Mouse (Mus musculus) frontal cortex, adult 2 months (tissue): ENCODE measurements around the gene Hexim2. TPM values are rescaled to one million over a fixed set of nuclear protein-coding genes. Genes with fewer than 3 reads are reported as not detected.

Experiments used
- DNase-seq, 2 experiments: peaks; one replicate each; pipeline ENCODE4 v3.0.0; 2022; ENCODE audit warnings: low spot score in 1 of 2; ENCODE audit errors: extremely low spot score in 1 of 2
- polyA plus RNA-seq: library from polyadenylated mRNA; depleted of rRNA; stranded (reverse); fragments of >200 nt; gene quantifications from 2 replicates; pipeline ENCODE4 v1.2.3, GENCODE M21; 2012

The Hexim2 gene
- polyA plus RNA-seq, 1 experiment: 14.1 TPM

DNA sequence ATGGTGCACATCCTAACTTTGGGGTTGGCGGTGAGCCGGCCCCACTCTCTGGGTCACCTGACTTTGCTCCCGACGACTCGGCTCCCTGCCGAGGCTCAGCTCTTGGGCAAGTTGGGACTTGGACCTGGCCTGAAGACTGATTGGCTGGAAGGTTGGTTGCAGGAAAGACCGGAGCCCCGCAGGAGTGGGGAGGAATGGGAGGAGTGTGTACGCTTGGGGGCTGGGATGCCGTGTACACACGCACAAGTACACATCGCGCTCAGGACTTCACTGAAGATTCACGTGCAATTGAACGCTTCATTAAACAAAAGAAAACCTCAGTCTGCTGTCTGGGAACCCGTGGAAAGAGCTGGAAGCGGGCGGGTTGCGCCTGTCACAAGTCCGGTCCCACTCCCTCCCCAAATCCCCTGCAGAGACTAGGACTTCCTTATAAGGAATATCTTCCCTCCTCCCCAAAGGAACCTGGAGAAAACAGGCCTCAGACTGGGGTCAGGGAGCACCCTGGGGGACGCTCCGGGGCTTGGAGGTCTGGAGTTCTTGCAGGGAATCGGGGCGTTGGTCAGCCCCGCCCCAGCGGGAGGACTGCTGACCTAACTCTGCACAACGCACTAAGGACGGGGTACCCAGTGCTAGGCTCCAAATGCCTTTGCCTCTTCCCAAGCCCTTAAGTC lies 20.2 kb upstream of the Hexim2 start:
- DNase-seq: no peak

DNA sequence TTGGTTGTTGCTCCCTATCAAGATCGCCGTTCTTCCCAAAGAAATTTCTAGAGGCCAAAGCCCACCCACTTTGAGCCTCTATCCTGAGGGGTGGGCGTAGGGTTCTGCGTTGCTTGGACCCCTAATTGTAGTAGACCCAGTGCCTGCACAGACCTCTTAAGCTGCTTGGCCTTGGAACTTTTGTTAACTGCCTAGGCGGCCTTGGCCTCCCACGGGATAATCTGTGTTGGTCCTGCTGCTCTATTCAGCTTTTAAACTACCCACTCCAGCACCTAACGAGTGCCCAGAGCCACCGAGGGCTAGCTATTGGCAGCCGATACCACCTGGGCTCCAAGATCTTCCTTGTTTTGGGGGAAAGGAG lies 19.7 kb upstream of the Hexim2 start:
- DNase-seq: no peak

DNA sequence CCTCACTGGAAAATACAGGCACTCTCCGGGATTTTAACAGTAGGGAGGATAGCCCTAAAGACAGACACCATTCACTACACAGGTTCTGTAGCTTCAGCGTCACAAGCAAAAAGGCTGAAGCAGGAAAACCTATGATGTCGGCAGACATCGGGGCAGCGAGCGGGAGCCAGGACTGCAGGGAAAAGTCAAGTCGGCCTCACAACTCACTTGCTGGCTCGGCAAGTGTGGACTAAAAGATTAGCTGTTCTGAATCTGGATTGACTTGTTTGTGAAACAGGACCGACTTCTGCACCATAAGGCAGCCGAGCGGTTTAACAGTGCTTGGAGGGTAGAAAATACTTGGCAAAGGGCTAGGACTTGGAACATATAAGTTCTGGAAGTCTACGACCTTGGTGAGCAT lies 19.2 kb upstream of the Hexim2 start:
- no peak for DNase-seq

DNA sequence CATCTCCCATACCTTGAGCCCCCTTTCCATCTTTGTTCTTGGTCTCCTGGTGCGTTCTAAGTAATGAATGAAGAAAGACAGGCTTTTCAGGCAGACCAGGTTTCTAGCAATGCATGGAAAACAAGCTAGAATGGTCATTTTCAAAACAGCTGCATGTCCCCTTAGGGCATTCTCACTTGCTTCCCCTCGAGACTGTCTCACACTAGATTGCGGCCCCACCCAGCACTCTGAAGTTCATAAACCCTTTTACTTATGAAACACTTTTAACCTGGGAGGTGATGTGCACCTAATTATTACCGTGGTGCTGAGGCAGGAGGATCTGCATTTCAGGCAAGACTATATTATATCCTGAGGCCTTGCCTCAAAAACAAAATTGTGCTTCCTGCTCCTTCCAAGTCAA lies 18.5 kb upstream of the Hexim2 start:
- no peak for DNase-seq

DNA sequence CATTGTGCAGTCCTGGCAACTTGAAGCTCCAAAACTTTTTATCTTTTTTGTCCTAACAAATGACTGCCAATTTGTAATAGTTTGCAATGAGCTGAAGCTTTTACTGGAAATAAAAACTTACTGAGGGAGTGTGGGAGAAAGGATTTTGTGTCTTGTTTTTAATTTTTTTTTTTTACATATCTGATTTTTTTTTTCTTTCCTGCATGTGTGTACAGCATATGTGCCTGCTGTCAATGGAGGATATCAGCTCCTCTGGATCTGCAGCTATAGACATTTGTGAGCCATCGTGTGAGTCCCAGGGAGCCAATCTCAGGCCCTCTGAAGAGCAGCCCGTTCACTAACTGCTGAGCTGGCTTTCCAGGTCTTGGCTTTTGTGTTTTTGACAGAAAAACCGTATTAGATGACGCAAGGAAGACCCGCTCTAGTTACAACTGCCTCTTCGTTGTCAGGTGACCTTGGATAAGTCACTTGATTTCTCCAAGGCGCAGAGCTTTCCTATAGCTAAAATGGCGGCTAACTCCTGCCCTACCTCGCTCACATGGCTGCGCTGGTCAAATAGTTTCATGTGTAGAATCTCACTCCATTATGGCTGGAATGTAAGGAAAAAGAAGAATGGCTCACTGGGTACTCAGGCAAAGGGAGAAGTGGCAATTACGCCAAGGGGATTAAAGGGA lies 17.8 kb upstream of the Hexim2 start:
- no peak for DNase-seq

DNA sequence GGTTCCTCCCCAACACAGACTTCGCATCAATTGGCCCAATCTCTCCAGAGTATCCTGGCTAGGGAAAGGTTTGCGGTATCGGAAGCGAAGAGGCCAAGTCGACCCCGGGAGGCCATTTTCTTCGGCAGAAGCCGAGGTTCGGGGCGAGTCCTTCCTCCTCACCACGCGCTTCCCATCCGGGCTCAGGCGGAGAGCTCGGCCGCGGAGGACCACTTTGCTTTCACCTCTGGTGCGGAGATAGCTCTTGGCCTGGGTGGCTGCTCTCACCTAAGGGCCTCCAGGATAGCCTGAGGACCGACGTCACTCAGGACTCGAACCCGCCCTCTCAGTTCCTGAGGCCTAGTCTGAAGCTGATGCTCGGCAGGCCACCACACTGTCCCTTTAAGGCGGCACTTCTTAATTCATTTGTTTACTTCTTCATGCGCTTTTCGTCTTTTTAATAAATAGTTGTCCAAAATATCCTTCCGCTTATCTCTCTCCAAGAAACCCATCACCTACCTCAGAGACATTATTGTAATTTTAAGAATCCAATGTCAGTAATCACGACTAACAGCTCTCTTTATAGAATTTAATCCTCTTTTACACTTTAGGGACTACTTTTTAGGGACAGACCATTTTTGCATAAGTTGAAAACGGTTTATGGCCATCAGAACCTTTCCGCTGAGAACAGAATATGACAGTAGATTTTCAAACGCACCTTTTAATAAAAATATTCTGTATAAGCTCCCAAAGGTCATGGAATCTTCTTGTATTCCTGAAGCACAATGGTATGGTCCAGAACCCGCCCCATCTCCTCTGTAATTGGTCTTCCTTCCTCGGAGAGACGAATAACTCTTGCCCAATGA lies 16.8 kb upstream of the Hexim2 start:
- DNase-seq: peak; percentile 78 to 85

DNA sequence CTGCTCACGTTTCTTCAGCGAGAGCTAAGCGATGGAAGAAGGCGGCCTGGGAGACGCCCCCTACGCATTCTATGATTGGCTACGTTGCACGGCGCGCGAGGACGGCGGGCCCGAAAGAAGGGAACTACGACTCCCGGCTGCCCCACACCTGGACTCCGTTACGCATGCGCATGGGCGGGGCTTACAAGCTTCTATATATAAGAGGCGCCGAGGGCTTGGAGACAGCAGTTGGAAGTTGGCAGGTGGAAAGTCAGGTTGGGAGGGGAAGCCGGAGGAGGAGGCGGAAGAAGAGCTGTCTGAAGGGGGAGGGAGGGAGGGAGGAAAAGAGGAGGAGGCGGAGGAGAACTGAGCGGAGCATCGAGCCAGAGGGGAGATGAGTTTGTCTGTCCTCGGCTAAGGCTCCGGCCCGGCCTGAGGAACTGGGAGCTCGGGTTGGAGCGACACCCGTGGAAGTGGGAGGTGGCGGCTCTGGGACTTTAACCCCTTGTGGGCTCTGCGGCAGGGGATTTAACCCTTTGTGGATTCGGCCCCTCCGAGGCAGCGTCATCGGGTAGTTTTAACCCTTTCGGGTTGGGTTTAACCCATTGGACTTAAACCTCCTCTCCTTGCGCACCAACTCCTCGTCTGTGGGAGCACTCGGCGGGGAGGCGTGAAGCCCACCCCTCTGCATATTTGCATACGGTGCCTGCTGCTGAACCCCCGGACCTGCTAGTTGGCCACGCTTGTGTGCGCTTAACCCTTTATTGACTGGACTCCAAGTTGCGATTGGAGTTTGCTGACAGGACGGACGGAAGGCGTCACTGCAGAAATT lies 16.0 kb upstream of the Hexim2 start, which contains the start of gene Hexim1:
Hexim1 (plus strand) TSS at position 224 of the 811 bp plus-strand sequence.
- DNase-seq: peak; percentile 99 to 100

DNA sequence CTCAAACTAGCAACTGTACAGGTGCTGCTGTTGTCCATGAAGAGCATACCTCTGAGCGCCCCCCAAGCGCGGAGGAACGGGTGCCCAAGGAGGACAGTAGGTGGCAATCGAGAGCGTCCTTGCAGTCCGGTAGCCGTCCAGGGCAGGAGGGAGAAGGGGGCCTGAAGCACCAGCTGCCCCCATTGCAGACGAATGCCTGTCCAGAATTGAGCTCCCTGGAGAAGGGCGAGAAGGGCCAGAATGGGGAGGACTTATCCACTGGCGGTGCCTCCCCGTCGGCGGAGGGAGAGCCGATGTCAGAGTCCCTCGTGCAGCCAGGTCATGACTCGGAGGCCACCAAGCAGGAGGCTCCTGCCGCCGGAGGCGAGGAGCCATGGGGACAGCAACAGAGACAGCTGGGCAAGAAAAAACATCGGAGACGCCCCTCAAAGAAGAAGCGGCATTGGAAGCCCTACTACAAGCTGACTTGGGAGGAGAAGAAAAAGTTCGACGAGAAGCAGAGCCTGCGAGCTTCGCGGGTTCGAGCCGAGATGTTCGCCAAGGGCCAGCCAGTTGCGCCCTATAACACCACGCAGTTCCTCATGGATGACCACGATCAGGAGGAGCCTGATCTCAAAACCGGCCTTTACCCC lies 15.2 kb upstream of the Hexim2 start:
- peak in 1 of 2 experiments; percentile 75 for DNase-seq

DNA sequence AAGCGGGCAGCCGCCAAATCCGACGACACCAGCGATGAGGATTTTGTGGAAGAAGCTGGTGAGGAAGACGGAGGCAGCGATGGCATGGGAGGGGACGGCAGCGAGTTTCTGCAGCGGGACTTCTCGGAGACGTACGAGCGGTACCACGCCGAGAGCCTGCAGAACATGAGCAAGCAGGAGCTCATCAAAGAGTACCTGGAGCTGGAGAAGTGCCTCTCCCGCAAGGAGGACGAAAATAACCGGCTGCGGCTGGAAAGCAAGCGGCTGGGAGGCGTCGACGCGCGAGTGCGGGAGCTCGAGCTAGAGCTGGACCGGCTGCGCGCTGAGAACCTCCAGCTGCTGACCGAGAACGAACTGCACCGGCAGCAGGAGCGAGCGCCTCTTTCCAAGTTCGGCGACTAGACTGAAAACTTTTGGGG lies 14.6 kb upstream of the Hexim2 start:
- peak in 1 of 2 experiments; percentile 41 for DNase-seq

DNA sequence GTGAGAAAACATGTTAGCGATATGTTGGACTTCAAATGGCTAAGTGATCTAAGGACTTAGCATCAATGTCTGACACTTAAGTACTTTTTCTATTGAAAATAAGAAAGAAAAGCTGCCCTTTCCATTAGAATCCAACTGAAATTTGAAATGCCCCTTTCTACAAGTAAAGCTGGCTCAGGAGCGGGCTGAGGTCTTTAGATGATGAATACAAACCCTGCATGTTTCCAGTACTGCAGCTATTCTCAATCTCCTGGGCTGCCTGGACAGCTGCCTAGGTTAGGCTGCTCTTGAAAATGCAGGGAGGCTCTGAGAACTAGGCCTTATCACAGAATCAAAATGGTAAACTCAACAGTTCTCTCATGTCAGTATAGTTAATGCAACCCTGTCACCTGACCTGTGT lies 13.4 kb upstream of the Hexim2 start:
- no peak for DNase-seq

DNA sequence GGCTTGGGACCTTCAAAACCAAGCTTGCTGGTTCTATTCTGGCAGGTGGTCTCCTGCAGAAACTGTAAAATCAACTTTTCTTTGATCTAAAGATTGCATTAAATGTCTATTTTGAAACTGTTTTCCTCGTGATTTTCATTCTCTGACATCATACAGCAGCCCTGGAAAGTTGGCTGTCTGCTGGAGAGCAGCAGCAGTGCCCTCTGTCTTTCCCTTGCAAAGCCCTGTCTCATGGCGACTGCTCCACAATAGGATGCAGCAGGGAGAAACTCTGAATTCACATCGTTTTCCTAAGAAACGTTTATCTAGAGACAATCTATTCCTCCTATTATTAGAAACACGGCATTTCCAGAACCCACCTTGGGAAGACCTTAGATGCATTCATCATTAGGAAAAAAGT lies 12.6 kb upstream of the Hexim2 start:
- DNase-seq: no peak

DNA sequence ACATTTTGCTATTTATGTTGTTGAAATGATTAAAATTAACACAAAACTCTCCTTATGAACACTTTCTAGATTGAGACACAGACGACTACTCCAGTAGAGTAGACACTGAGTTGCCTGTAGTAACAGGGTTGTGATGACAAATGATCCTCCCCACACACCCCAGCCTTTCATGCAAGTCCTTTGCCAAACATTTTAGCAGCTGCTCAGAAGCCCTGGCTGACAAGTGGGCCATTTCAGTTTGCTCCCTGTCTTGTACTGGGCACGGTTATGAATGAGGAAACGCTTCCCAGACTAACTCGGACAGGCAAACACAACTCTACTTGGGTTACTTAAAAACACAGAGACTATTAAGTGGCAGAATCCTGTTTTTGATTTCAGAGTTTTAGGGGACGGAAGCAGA lies 11.9 kb upstream of the Hexim2 start:
- DNase-seq: no peak

DNA sequence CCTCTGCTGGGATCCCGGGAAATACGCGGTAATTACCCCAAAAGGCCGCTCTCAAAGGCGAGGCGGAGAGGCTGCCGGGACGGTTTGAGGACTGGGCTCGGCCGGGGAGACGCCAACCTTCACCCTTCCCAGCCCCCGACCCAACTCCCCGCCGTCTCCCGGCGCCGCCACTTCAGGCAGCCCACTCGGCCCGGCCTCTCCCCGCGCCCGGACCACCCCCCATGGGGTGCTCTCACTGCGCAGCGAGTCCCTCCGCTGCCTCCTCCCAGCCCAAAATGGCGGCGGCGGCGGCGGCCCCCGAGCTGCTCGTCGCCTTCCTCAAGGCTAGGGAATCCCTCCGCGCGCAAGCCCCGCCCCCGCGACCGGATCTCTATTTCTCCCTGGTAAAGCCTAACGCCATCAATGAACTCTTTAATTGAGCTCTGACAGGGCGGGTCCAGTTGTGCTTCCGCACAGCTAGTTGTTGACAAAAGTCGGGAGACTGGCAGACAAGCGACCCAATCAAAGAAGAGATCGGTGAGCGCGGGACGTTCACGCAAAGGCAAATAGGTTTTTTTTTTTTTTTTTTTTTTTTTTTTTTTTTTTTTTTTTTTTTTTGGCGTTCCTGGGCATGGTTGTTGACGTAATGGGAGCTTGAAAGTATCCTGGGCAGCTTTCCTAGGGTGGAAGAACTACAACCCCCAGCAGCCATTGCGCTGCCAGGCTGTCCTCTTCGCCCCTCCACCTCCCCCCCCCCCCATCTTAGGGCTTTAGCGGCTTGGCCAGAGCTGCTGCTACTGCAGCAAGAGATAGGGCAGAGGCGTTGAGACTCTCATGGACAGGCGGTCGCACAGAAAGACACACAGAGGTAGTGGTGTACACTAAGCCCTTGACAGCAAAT lies 587 bp downstream of the Hexim2 start:
- peak; percentile 100 for DNase-seq

DNA sequence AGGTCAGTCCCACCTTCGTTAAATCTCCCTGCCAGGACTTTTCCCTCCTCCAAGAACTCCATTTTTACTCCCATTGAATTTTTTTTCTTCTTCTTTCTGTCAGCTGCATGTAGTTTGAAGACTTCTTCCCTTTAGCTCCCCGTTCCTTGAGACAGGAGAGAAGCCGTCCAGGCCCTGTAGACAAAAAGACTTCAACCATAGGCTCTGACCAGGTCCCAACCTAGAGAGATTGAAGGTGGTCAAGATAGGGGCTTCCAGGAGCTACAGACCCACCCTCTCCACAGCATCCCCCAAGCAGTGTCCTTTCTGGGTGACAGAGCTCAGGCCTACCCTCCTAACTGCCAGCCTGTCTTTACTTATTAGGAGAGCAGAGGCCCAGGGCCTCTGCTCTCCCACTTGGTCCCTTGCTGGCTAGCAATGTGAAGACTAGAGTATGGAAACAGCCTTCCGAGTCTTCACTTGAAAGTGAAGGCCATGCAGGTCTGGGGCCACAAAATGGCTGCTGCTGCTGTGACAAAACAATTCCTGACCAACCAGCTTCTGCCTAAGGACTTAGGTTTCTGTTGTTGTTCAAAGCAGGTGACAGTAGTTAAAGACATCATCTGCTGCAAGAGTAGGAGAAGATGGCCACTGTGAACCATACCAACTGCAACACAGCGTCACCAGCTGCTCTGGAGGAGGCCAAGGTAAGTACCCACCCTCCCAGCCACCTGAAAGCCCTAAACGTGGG lies 1.4 kb downstream of the Hexim2 start:
- DNase-seq: peak in 1 of 2 experiments; percentile 22

DNA sequence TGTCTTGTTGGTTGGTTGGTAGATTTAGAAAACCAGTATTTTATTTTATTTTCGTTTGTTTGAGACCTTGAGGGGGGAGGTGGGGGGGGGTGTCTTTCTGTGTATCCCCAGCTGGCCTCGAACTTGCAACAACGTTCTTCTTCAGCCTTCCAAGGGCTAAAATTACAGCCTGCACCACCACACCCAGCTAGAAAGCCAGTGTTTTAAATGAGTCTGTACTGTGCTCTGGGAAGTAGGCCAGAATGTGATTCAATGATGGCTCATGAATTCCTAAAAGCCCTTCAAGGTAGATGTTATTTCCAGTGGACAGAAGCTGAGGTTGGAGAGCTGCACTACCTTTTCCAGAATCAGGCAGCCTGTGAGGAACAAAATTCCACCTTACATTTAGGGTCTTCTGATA lies 2.0 kb downstream of the Hexim2 start:
- peak in 1 of 2 experiments; percentile 65 for DNase-seq

DNA sequence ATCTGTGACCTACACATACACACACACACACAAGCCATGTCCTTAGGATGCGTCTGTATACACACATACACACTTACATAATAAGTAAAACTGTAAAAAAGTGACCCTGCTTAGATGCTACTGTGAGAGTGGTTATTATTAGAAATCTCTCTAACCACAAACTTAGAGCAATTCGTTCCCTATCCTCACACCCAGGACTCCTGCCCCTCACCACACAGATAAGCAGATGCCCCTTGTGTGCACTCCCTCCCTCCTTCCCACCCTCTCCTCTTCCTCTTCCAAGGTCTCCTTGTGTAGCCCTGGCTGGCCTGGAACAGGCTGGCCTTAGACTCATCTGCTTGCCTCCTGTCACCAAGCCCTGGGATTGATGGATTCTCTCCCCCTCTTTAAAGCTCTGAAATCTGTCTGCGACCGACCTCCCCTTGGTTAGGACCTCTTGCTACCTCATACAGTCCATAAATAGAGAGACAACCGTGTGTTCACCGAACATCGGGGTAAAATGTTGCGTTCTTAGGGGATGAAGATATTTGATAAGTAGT lies 3.9 kb downstream of the Hexim2 start:
- DNase-seq: no peak

DNA sequence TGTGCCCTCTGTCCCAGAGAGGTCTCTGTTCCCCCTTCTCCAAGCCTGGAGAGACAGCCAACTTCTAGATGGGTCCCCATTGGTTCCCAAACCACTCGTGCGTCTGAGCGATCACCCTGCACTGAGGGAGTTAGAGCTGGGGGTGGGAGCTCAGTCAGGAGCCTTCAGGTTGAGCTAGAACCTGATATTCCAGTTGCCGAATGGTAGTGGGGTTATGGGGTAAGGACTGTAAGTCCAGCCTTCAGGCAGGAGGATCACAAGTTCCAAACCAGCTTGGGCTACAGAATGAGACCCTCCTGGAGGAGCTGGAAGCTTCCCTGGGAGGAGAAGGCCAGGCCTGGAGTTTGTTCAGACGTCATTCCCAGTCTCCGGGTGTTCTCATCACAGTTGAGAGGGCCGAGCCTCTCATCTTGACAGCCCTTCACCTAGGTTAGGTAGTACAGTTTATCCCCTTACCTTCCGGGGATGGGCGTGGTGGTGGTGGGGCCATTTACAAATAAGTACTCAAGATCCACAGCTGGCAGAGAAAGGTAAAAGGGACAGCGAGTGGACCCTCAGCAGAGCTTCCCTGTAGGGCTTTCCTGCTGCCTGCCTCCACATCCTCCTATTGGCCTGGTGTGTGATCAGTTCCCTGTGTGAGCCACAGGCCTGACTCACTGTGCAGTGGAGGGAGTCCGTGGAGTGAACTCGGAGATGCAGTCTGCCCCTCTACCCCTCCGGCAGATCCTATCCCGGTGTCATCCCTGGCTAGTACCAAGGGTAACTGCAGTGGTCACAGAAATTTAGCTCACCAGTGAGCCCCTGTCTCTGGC lies 7.9 kb downstream of the Hexim2 start:
- DNase-seq: no peak

DNA sequence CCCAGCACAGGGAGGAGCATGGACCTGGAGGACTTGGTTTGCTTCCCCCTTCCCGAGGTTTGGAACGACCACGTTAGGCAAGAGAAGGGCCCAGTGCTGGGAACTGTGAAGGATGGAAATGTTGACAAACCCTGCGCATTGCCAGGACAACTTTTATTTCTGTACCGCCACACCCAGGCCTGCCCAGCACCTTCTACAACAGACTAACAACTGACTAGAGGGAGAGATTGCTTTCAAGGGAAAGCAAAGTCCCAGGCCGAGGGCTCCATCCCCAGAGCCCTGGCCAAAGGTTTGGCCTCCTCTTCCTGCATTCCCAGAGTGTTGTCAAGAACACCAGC lies 8.5 kb downstream of the Hexim2 start:
- DNase-seq: no peak
